Mouse (Mus musculus): ENCODE measurements around the gene Gvin1.
"Not testable (repeated sequence)": the region's sequence is repeated elsewhere in the genome, so short reads cannot be mapped to it uniquely, and the experiment has no call there.

Gene Gvin1

GRCm38 (mm10) chr7:106215177-106215576, at the start of gene Gvin1:
TSS of gene Gvin1 (minus strand) at chr7:106215326.
- DNase-seq (ENCODE audit: low spot score) = not testable (repeated sequence)

GRCm38 (mm10) chr7:106251844-106252517, 36.9 kb upstream of the Gvin1 start:
- no peak for DNase-seq (ENCODE audit: low spot score)

- no peak for DNase-seq (ENCODE audit: low spot score)
Measured at GRCm38 (mm10) chr7:106248922-106249321, 33.8 kb upstream of the Gvin1 start.

- no peak for DNase-seq (ENCODE audit: low spot score)
Measured at GRCm38 (mm10) chr7:106248245-106248644, 33.1 kb upstream of the Gvin1 start.

GRCm38 (mm10) chr7:106245601-106246000, 30.5 kb upstream of the Gvin1 start:
- DNase-seq (ENCODE audit: low spot score) = no peak

- DNase-seq (ENCODE audit: low spot score) = not testable (repeated sequence)
Measured at GRCm38 (mm10) chr7:106240484-106241275, 25.6 kb upstream of the Gvin1 start.

GRCm38 (mm10) chr7:106237192-106237465, 22.0 kb upstream of the Gvin1 start:
- DNase-seq (ENCODE audit: low spot score) = no peak

- DNase-seq (ENCODE audit: low spot score) = no peak
Measured at GRCm38 (mm10) chr7:106236327-106237191, 21.4 kb upstream of the Gvin1 start.

- no peak for DNase-seq (ENCODE audit: low spot score)
Measured at GRCm38 (mm10) chr7:106235596-106235995, 20.5 kb upstream of the Gvin1 start.

GRCm38 (mm10) chr7:106215910-106216309, 784 bp upstream of the Gvin1 start:
- not testable (repeated sequence) for DNase-seq (ENCODE audit: low spot score)

- DNase-seq (ENCODE audit: low spot score) = not testable (repeated sequence)
Measured at GRCm38 (mm10) chr7:106213770-106214169, 1.4 kb downstream of the Gvin1 start.

- DNase-seq (ENCODE audit: low spot score) = not testable (repeated sequence)
Measured at GRCm38 (mm10) chr7:106206630-106207029, 8.5 kb downstream of the Gvin1 start.

- DNase-seq (ENCODE audit: low spot score) = not testable (repeated sequence)
Measured at GRCm38 (mm10) chr7:106177065-106177464, 38.1 kb downstream of the Gvin1 start.

GRCm38 (mm10) chr7:106145013-106145754, 69.9 kb downstream of the Gvin1 start:
- DNase-seq (ENCODE audit: low spot score) = not testable (repeated sequence)

GRCm38 (mm10) chr7:106141128-106141895, 73.8 kb downstream of the Gvin1 start:
- DNase-seq (ENCODE audit: low spot score) = not testable (repeated sequence)

- not testable (repeated sequence) for DNase-seq (ENCODE audit: low spot score)
Measured at GRCm38 (mm10) chr7:106117090-106117948, 97.8 kb downstream of the Gvin1 start.
